Mouse (Mus musculus) frontal cortex, adult 2 months (tissue): ENCODE results near the gene Egflam. TPM values are rescaled to one million over a fixed set of nuclear protein-coding genes. Genes with fewer than 3 reads are reported as not detected.

Experiments used
- DNase-seq, 2 experiments: peaks; one replicate each; pipeline ENCODE4 v3.0.0; 2022; ENCODE audit warnings: low spot score in 1 of 2; ENCODE audit errors: extremely low spot score in 1 of 2
- polyA plus RNA-seq: library from polyadenylated mRNA; depleted of rRNA; stranded (reverse); fragments of >200 nt; gene quantifications from 2 replicates; pipeline ENCODE4 v1.2.3, GENCODE M21; 2012

Gene Egflam
- polyA plus RNA-seq, 1 experiment, result 3.0 TPM

DNA sequence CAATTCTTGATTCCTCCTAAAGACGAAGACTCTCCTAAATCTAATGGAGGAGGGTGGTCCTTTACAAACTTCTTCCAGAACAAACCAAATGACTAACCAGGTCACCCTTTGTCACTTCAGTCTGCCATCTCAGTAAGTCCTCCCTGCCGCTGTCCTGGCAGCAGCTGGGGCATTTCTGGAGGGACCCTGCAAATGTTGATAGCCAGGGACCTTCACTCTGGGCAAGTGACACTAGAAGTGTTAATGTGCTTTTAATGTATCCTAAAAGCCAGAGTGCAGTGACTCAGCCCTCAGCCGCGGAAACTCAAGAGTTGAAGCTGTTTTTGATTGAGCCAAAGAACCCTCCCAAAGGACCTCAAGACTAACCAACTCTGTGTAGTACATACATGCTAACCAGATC lies 207.1 kb downstream of the Egflam start:
- DNase-seq, result no peak

GRCm38 (mm10) chr15:7189678-7190454 lies 208.3 kb downstream of the Egflam start:
- DNase-seq, result no peak

GRCm38 (mm10) chr15:7187682-7188081 lies 210.5 kb downstream of the Egflam start:
- DNase-seq, result no peak

DNA sequence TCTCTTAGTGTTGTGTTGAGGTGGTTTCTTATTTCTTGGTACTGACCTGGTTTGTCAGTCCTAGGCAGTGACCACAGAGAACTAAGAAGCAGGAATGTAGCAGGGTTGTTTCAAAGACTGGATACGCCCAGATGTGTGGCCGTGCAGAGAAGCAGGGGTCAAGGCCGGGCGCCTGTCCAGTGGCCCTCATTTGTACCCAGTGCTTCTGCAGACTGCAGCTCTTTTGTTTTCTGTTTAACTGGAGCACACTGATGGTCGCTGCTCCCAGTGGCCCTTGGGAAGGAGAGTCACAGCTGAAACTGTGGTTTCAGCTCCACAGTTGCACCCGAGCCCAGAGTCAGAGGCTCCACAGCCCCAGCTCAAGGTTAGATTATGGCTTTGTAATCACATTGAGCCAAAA lies 217.6 kb downstream of the Egflam start:
- peak in 1 of 2 experiments; percentile 28 for DNase-seq

- no peak for DNase-seq
Measured at GRCm38 (mm10) chr15:7173776-7174175, 224.4 kb downstream of the Egflam start.

GRCm38 (mm10) chr15:7173346-7173745 lies 224.8 kb downstream of the Egflam start:
- DNase-seq, result no peak

DNA sequence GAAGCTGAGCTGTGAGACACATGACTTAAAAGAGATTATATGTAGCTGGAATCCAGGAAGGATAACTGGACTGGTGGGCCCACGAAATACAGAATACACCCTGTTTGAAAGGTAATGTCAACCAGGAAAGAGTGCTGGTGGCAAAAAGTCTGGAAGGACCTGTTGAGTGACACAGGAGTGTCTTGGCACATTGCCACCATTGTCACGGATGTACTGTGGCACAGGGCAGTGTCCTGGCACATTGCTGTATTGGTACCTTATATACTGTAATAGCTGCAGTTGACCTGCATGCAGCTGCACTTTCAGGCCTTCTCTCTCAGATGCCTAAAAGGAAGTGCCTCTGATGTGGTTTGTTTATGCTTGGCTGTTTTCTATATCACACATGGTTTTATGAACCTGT lies 225.3 kb downstream of the Egflam start:
- DNase-seq, result no peak

- no peak for DNase-seq
Measured at GRCm38 (mm10) chr15:7167906-7168532, 230.2 kb downstream of the Egflam start.

DNA sequence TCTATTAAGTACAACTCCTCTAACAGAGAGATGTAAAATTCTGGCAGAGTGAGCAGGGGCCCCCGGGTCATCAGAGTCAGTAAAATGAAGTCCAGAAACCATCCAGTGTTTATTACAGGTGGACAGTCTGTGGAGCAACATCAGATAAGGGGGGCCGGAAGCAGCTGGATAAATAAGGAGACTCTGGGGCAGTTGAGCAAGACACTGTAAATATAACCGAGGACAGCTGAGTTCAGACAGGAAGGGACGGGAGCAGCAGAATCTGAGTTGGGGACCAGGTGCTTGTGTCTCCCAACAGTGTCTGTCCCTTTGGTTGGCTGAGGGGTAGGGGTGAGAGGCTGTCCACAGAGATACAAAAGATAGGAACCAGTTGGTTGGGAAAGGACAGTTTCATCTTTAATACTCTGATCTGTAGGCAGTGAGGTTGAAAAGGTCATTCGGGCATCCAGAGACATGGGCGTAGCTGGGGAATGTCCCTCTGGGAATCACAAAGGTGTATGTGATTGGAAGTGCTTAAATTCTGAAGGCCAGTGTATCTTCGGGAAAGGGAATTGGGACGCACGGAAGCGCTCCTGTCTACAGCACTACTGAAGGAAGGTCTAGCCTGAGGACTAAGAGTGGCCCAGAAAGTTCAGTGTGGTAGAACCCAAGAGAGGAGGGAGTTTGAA lies 230.8 kb downstream of the Egflam start:
- DNase-seq, result no peak

- no peak for DNase-seq
Measured at GRCm38 (mm10) chr15:7166735-7167134, 231.5 kb downstream of the Egflam start.

GRCm38 (mm10) chr15:7163851-7164250 lies 234.3 kb downstream of the Egflam start:
- no peak for DNase-seq

GRCm38 (mm10) chr15:7160321-7160720 lies 237.9 kb downstream of the Egflam start:
- no peak for DNase-seq

DNA sequence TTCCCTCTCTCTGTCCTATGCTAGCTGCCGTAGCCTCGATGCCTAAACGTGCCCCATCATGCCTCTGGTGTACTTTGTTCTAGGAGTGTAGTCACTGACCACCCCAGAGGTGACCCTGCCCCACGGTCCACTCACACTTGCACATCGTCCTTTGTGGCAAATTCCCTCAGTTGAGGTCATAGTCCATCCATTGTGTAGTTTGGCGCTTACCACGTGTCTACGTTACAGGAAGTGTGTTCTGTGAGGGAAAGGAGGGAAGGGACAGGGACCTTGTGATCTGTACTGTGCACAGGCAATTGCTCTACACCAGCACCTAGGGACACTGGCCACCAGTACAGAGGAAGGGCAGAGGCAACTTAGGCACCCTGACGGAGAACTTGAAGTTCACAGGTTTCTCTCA lies 238.3 kb downstream of the Egflam start:
- DNase-seq, result no peak

DNA sequence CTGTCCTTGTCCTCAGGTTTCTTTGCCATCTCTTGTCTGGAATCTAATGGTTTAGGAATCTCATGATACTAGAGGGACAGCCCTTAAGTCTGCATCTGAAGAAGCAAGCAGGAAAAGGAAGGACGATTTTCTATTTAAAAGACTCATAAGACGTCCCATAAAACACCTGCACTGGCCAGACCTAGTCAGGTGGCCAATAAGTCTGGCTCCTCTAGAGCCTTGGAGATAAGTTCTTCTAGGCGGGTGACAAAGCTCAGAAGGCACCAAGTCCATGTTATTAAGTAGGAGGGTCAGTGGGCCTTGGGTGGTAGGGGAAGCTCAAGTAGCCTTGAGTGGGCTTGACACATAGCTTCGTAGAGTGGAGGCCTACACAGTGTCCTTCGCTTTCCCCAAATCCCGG lies 240.5 kb downstream of the Egflam start:
- DNase-seq, result no peak
